Mouse (Mus musculus) ES-E14 (cell line): ENCODE measurements around the gene Nodal.

Source experiments
- CHD2 ChIP-seq: IDR thresholded peaks from 2 replicates; pipeline ENCODE4 v1.6.1; 2014; ENCODE audit warnings: mild to moderate bottlenecking, low read depth, low read length, inconsistent platforms
- HCFC1 ChIP-seq: IDR thresholded peaks from 2 replicates; pipeline ENCODE4 v1.6.1; 2012; ENCODE audit warnings: low read length, inconsistent platforms, borderline replicate concordance; ENCODE audit not compliant: insufficient read depth
- ZC3H11A ChIP-seq: IDR thresholded peaks from 2 replicates; pipeline ENCODE4 v1.6.1; 2012; ENCODE audit warnings: low read depth, mild to moderate bottlenecking, inconsistent platforms, low read length, borderline replicate concordance

GRCm38 (mm10) chr10:61378698-61379097, 39.1 kb upstream of the Nodal start:
- TF ChIP-seq HCFC1 (no peak), ZC3H11A (no peak), CHD2 (no peak)
